Mouse (Mus musculus): ENCODE data around the gene Zfp768. TPM values are rescaled to one million over a fixed set of nuclear protein-coding genes. Genes with fewer than 3 reads are reported as not detected.
A peak's percentile ranks its signal among the peaks of the same experiment; 100 is the strongest.
"Not testable (repeated sequence)": the region's sequence is repeated elsewhere in the genome, so short reads cannot be mapped to it uniquely, and the experiment has no call there.

Zfp768 gene
- polyA plus RNA-seq, 1 experiment = 20.7 TPM

- no peak overlapping the region for H3K27ac ChIP-seq (ENCODE audit: insufficient read depth, low read length)
Observed at GRCm38 (mm10) chr7:127378310-127378921, 33.0 kb upstream of the Zfp768 start.

GRCm38 (mm10) chr7:127375271-127376245 lies 30.2 kb upstream of the Zfp768 start, which contains the start of gene Zfp747:
Gene Zfp747, minus strand, starts transcription at chr7:127376050.
- not testable (repeated sequence) for H3K4me1 ChIP-seq (ENCODE audit: control insufficient read depth, insufficient read depth, low read length)
- Histone ChIP-seq H3K4me3 (ENCODE audit: insufficient read depth, low read length) (peak within 1 kb of the TSS; percentile 76), H3K27ac (ENCODE audit: insufficient read depth, low read length) (peak within 1 kb of the TSS; percentile 67; the same call in 1 of the 2 replicates)
- TF ChIP-seq POLR2A (IDR thresholded peaks at IDR 0.05; ENCODE audit: low read depth, low read length) (peak; percentile 89), CTCF (IDR thresholded peaks at IDR 0.05; ENCODE audit: borderline replicate concordance, insufficient read depth, low read length) (peak; percentile 43; the same call in 1 of the 2 replicates)

More at GRCm38 (mm10) chr7:127378310-127378921, 33.0 kb upstream of the Zfp768 start:
- no peak for TF ChIP-seq POLR2A (IDR thresholded peaks at IDR 0.05; ENCODE audit: low read depth, low read length)
- TF ChIP-seq CTCF (IDR thresholded peaks at IDR 0.05; ENCODE audit: borderline replicate concordance, insufficient read depth, low read length) = no peak
- Histone ChIP-seq H3K4me1 (ENCODE audit: control insufficient read depth, insufficient read depth, low read length) (no peaks in the 10 kb centered on the region; the same call in 1 of the 2 replicates), H3K4me3 (ENCODE audit: insufficient read depth, low read length) (no peak overlapping the region)

- H3K4me1 ChIP-seq (ENCODE audit: control insufficient read depth, insufficient read depth, low read length); H3K27ac ChIP-seq (ENCODE audit: insufficient read depth, low read length); H3K4me3 ChIP-seq (ENCODE audit: insufficient read depth, low read length): not testable (repeated sequence)
Observed at GRCm38 (mm10) chr7:127371870-127372269, 26.5 kb upstream of the Zfp768 start.

DNA sequence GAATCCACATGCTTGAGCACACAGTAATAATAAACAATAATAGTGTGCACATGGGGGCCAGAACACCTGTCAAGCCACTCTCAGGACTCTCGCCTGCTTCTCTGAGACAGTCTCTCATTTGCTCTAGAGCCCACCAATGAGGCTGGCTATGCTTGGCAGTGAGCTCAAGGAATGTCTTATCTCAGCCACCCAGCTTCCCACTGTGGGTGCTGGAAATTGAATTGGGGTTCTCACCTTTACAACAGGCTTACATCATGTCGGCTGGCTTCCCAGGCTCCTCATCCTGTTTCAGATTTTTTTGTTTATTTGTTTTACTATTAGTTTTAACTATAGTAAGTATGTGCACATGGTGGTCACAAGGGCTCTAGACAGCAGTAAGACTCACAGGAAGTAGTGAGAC lies 25.8 kb upstream of the Zfp768 start:
- Histone ChIP-seq H3K4me1 (ENCODE audit: control insufficient read depth, insufficient read depth, low read length) (no peaks in the 10 kb centered on the region), H3K4me3 (ENCODE audit: insufficient read depth, low read length) (no peak overlapping the region), H3K27ac (ENCODE audit: insufficient read depth, low read length) (no peak overlapping the region)
- TF ChIP-seq CTCF (IDR thresholded peaks at IDR 0.05; ENCODE audit: borderline replicate concordance, insufficient read depth, low read length) (no peak), POLR2A (IDR thresholded peaks at IDR 0.05; ENCODE audit: low read depth, low read length) (no peak; the same call in 1 of the 2 replicates)

DNA sequence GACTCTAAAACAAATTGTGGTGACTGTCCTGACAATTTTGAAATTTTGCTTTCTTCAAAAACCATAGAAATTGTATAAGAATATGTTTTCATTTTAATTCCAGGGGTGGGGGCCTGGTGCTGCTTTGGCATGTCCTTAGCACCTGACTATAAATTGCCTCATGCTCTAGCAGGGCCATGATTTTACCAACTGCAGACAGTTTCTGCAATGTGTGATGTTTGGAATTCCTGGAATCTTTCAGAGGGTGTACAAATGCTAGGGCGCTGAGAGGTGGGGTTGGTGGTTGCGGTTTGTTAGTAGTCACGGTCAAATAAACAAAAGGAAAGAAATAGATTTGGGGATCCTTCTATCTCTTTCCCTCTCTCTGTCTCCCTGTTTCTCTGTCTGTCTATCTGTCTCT lies 20.9 kb upstream of the Zfp768 start:
- Histone ChIP-seq H3K4me1 (ENCODE audit: control insufficient read depth, insufficient read depth, low read length) (no peaks in the 10 kb centered on the region), H3K27ac (ENCODE audit: insufficient read depth, low read length) (no peak overlapping the region), H3K4me3 (ENCODE audit: insufficient read depth, low read length) (no peak overlapping the region)
- TF ChIP-seq CTCF (IDR thresholded peaks at IDR 0.05; ENCODE audit: borderline replicate concordance, insufficient read depth, low read length) = no peak
- TF ChIP-seq POLR2A (IDR thresholded peaks at IDR 0.05; ENCODE audit: low read depth, low read length) = no peak

DNA sequence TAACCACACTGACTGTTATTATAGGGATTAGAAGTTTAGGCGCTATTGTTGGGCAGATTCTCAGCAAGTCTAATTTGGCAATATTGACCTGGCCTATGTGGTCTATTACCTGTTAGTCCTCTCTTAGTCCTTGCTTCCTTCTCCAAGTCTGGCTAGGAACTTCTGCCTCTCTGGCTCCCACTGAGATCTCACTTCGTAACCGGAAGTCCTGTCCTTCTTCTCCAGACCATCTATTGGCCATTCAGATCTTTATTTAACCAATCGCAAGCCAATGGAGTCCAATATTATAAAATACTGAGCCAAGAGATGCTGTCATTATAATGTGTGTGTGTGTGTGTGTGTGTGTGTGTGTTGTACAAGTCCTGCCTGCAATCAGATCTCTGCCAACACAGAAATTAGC lies 18.8 kb upstream of the Zfp768 start:
- H3K4me1 ChIP-seq (ENCODE audit: control insufficient read depth, insufficient read depth, low read length) = no peaks in the 10 kb centered on the region
- no peak overlapping the region for H3K27ac ChIP-seq (ENCODE audit: insufficient read depth, low read length)
- TF ChIP-seq POLR2A (IDR thresholded peaks at IDR 0.05; ENCODE audit: low read depth, low read length) (peak; percentile 62; the same call in 1 of the 2 replicates), CTCF (IDR thresholded peaks at IDR 0.05; ENCODE audit: borderline replicate concordance, insufficient read depth, low read length) (no peak)
- H3K4me3 ChIP-seq (ENCODE audit: insufficient read depth, low read length) = peak overlapping the region; percentile 23

DNA sequence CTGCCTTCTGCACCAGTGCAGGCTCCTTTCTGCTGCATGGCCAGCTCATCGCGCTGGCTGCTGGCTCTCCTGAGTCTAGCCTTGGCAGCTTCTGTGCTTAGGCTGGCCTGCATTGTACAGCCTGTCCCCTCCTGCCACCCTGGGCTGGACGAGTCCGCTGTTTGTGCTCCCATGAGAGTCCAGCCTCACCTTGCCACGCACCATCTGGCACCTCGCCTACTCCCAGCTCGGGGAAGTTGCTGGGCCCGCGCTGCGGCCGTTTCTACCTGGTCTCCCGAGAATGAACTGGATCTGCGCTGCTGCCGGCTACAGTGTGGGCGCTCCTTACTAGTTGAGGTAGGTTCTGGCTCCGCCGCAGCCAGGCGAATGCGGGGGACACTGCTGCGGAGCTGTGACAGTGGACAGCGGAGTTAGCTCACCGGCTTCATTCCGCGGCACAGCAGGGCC lies 18.1 kb upstream of the Zfp768 start:
- peak overlapping the region; percentile 23 for H3K4me3 ChIP-seq (ENCODE audit: insufficient read depth, low read length)
- H3K27ac ChIP-seq (ENCODE audit: insufficient read depth, low read length) = no peak overlapping the region
- no peaks in the 10 kb centered on the region for H3K4me1 ChIP-seq (ENCODE audit: control insufficient read depth, insufficient read depth, low read length)
- TF ChIP-seq POLR2A (IDR thresholded peaks at IDR 0.05; ENCODE audit: low read depth, low read length) (0 out of 2 replicates have a peak, but pooled peaks have one; percentile 15), CTCF (IDR thresholded peaks at IDR 0.05; ENCODE audit: borderline replicate concordance, insufficient read depth, low read length) (no peak)

DNA sequence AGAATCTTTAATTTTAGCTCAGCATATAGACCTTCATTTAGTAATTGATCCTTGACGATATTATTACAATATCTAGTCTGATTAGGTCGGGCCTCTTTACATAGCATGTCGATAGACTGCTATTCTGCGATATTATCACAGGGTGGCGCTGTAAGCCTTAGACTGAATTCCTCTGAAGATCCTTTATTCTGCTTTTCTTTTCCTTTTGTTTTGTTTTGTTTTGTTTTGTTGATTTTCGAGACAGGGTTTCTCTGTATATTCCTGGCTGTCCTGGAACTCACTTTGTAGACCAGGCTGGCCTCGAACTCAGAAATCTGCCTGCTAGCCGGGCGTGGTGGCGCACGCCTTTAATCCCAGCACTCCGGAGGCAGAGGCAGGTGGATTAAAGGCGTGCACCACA lies 17.0 kb upstream of the Zfp768 start:
- H3K4me1 ChIP-seq (ENCODE audit: control insufficient read depth, insufficient read depth, low read length); H3K4me3 ChIP-seq (ENCODE audit: insufficient read depth, low read length); H3K27ac ChIP-seq (ENCODE audit: insufficient read depth, low read length): not testable (repeated sequence)

DNA sequence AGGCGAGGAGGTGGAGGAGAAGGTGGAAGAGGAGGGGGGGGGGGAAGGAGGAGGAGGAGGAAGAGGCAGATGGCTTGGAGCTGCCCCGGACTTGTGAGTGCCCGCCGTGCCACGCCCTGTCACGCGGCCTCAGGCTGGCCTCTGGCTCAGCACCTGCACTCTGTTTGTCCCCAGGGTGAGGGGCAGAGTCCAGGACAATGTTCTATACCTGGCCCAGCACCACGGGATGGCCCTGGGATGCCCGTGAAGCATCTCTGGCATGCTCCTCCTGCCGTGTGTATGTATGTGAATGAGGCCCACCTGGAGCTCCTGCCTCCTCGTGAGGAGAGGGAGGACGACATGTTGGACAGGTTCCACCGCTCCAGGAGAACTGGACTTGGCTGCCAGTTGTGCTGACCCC lies 16.1 kb upstream of the Zfp768 start:
- no peak overlapping the region for H3K27ac ChIP-seq (ENCODE audit: insufficient read depth, low read length)
- H3K4me1 ChIP-seq (ENCODE audit: control insufficient read depth, insufficient read depth, low read length) = no peaks in the 10 kb centered on the region
- no peak overlapping the region for H3K4me3 ChIP-seq (ENCODE audit: insufficient read depth, low read length)
- no peak for TF ChIP-seq CTCF (IDR thresholded peaks at IDR 0.05; ENCODE audit: borderline replicate concordance, insufficient read depth, low read length)
- TF ChIP-seq POLR2A (IDR thresholded peaks at IDR 0.05; ENCODE audit: low read depth, low read length) = no peak

- Histone ChIP-seq H3K4me3 (ENCODE audit: insufficient read depth, low read length) (no peak overlapping the region), H3K27ac (ENCODE audit: insufficient read depth, low read length) (no peak overlapping the region), H3K4me1 (ENCODE audit: control insufficient read depth, insufficient read depth, low read length) (no peaks in the 10 kb centered on the region)
- no peak for TF ChIP-seq CTCF (IDR thresholded peaks at IDR 0.05; ENCODE audit: borderline replicate concordance, insufficient read depth, low read length)
- no peak for TF ChIP-seq POLR2A (IDR thresholded peaks at IDR 0.05; ENCODE audit: low read depth, low read length)
Observed at GRCm38 (mm10) chr7:127360265-127360664, 14.9 kb upstream of the Zfp768 start.

Measured in embryonic fibroblast, embryonic 13.5 days (primary cell).